Comparison of ENCODE assay signal across 10 mouse cellular contexts in the genomic region with DNA sequence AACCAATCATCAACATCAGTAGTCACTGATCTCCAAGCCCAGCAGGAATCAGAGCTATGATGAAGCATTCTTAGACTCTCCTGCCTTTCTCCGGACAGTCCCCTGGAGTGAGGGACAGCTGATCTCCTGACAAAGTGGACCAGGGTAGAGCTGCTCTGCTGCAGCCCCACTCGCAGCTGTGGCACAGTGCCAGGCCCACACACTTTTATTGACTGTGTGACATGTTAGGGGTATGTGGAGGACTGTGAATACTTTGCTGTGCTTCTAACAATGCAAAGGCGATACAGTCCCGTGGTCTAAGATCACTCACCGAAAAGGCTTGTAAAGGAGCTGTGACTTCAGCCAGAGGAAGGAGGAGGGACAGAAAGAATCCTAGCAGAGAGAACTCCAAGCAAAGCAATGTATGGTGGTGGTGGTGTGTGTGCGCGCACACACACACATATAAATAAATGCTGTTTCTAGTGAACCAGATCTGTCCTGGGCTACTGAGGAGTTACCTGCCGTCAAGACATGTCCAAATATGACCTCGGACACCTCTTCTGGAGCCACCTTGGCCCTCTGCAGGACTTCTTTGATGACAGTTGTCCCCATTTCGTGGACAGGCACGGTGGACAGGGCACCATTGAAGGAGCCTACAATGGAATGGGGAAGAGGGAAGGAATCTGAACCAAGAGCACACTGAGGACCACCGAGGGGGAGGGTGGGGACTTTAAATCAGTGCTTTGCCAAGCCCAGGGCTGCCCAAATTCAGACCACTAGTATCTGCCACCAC. TPM values are rescaled to one million over a fixed set of nuclear protein-coding genes. Genes with fewer than 3 reads are reported as not detected.
DNase-seq lines count a peak whose midpoint lies in the region; ATAC-seq and TF ChIP-seq lines count a peak whose summit lies in the region.
"Not testable (repeated sequence)": the region's sequence is repeated elsewhere in the genome, so short reads cannot be mapped to it uniquely, and the experiment has no call there.
"Had no signal": no experiment of that assay in that cellular context is flagged by ENCODE, and none has a peak within 500 bp of the region (broad histone marks: within the 10 kb centered on the region; RNA-seq: fewer than 3 reads in every experiment).

No protein-coding gene starts in this region.

- WGBS in forebrain, embryonic 13.5 days = 25% methylated on average over 3 of the region's 12 CpGs
- 47% methylated on average over 3 of the region's 12 CpGs for WGBS in heart, embryonic 15.5 days
- 36% methylated on average over 2 of the region's 12 CpGs for WGBS in intestine, embryonic 16.5 days
- 14% methylated on average over 1 of the region's 12 CpGs for WGBS in limb, embryonic 14.5 days
- 32% methylated on average over 2 of the region's 12 CpGs for WGBS in lung, postnatal 0 days

- peaks cover 25% of the 10 kb centered on the region for H3K36me3 ChIP-seq in forebrain, embryonic 13.5 days (ENCODE audit: poor library complexity, severe bottlenecking)
- not testable (repeated sequence) for H3K36me3 ChIP-seq in heart, embryonic 15.5 days; intestine, embryonic 16.5 days (ENCODE audit: control insufficient read depth, insufficient read depth, low read length); lung, postnatal 0 days (ENCODE audit: insufficient read depth, low read length); testis, adult 2 months (ENCODE audit: control insufficient read depth, insufficient read depth, low read length)
- peaks cover 18% of the 10 kb centered on the region for H3K36me3 ChIP-seq in limb, embryonic 14.5 days (ENCODE audit: control insufficient read depth, insufficient read depth, low read length)

- H3K27me3 ChIP-seq in forebrain, embryonic 13.5 days; heart, embryonic 15.5 days; intestine, embryonic 16.5 days (replicated peaks; ENCODE audit: control insufficient read depth, insufficient read depth, low read length); limb, embryonic 14.5 days (ENCODE audit: control insufficient read depth, insufficient read depth, low read length); lung, postnatal 0 days (replicated peaks; ENCODE audit: insufficient read depth, low read length); testis, adult 2 months (ENCODE audit: control insufficient read depth, insufficient read depth, low read length): not testable (repeated sequence)

- H3K4me2 ChIP-seq in forebrain, embryonic 13.5 days = peak overlapping the region; percentile 53
- H3K4me2 ChIP-seq in heart, embryonic 15.5 days = peak overlapping the region; percentile 65
- peak overlapping the region; percentile 81 for H3K4me2 ChIP-seq in intestine, embryonic 16.5 days (ENCODE audit: low read depth, low read length)
- H3K4me2 ChIP-seq in limb, embryonic 14.5 days (replicated peaks; ENCODE audit: low read depth, low read length, severe bottlenecking) = peak overlapping the region; percentile 57
- peak overlapping the region; percentile 47 for H3K4me2 ChIP-seq in lung, postnatal 0 days (replicated peaks; ENCODE audit: low read depth, low read length)

- ATAC-seq in forebrain, embryonic 13.5 days = peak; percentile 48
- ATAC-seq in heart, embryonic 15.5 days (replicated peaks; ENCODE audit: insufficient number of reproducible peaks, insufficient read depth, low FRiP score, low read depth) = 0 out of 2 replicates have a peak, but pooled peaks have one; percentile 11
- peak; percentile 35; the same call in 1 of the 2 replicates for ATAC-seq in intestine, embryonic 16.5 days
- not testable (repeated sequence) for ATAC-seq in limb, embryonic 14.5 days (ENCODE audit: low FRiP score, low read depth)
- 0 out of 2 replicates have a peak, but pooled peaks have one; percentile 4 for ATAC-seq in lung, postnatal 0 days
- peak; percentile 40; the same call in 1 of the 2 replicates for ATAC-seq in monocyte, adult 5-6 weeks (replicated peaks; ENCODE audit: insufficient number of reproducible peaks, low FRiP score, low TSS enrichment, poor library complexity, severe bottlenecking)

- TF ChIP-seq EP300 in lung, postnatal 0 days (IDR thresholded peaks at IDR 0.05) = not testable (repeated sequence)

- not testable (repeated sequence) for TF ChIP-seq POLR2A in cortical plate, adult 2 months (IDR thresholded peaks at IDR 0.05; ENCODE audit: extremely low read depth, insufficient read depth, low read length); limb, embryonic 14.5 days (IDR thresholded peaks at IDR 0.05; ENCODE audit: borderline replicate concordance, extremely low read depth, insufficient read depth, insufficient read length); testis, adult 2 months (IDR thresholded peaks at IDR 0.05; ENCODE audit: control insufficient read depth, low read depth, low read length)

- H3K27ac ChIP-seq in cortical plate, adult 2 months (ENCODE audit: insufficient read depth, low read length); forebrain, embryonic 13.5 days; heart, embryonic 15.5 days; intestine, embryonic 16.5 days (ENCODE audit: low read length); limb, embryonic 14.5 days (replicated peaks; ENCODE audit: low read depth, low read length); lung, postnatal 0 days (ENCODE audit: low read length); testis, adult 2 months (ENCODE audit: control insufficient read depth, insufficient read depth, low read depth, low read length): not testable (repeated sequence)

- not testable (repeated sequence) for H3K4me1 ChIP-seq in cortical plate, adult 2 months (ENCODE audit: control insufficient read depth, insufficient read depth, low read length); heart, embryonic 15.5 days (replicated peaks); intestine, embryonic 16.5 days (ENCODE audit: control insufficient read depth, insufficient read depth, low read length); limb, embryonic 14.5 days (ENCODE audit: control insufficient read depth, insufficient read depth, low read length); lung, postnatal 0 days (ENCODE audit: insufficient read depth, low read depth, low read length)
- H3K4me1 ChIP-seq in forebrain, embryonic 13.5 days = peaks cover 20% of the 10 kb centered on the region
- peaks cover 14% of the 10 kb centered on the region for H3K4me1 ChIP-seq in testis, adult 2 months (ENCODE audit: control insufficient read depth, insufficient read depth, low read length)

- DNase-seq in limb, embryonic 14.5 days (ENCODE audit: low spot score); lung, postnatal 0 days (ENCODE audit: low spot score): not testable (repeated sequence)

- peak overlapping the region; percentile 37; the same call in 1 of the 2 replicates for H3K4me3 ChIP-seq in cortical plate, adult 2 months (ENCODE audit: insufficient read depth, low read length)
- H3K4me3 ChIP-seq in forebrain, embryonic 13.5 days = peak overlapping the region; percentile 24
- peak overlapping the region; percentile 41 for H3K4me3 ChIP-seq in heart, embryonic 15.5 days
- H3K4me3 ChIP-seq in intestine, embryonic 16.5 days (ENCODE audit: low read length) = peak overlapping the region; percentile 51
- H3K4me3 ChIP-seq in limb, embryonic 14.5 days (replicated peaks; ENCODE audit: low read length) = peak overlapping the region; percentile 26; the same call in 1 of the 2 replicates
- not testable (repeated sequence) for H3K4me3 ChIP-seq in lung, postnatal 0 days (ENCODE audit: low read depth, low read length)
- H3K4me3 ChIP-seq in testis, adult 2 months (ENCODE audit: control insufficient read depth, low read depth, low read length) = peak overlapping the region; percentile 77

- TF ChIP-seq CTCF in cortical plate, adult 2 months (IDR thresholded peaks at IDR 0.05; ENCODE audit: extremely low read depth, insufficient read depth, low read length); lung, postnatal 0 days (IDR thresholded peaks at IDR 0.05); testis, adult 2 months (IDR thresholded peaks at IDR 0.05; ENCODE audit: control insufficient read depth, insufficient read depth, insufficient replicate concordance, low read depth, low read length): not testable (repeated sequence)

- H3K9ac ChIP-seq in forebrain, embryonic 13.5 days; heart, embryonic 15.5 days; lung, postnatal 0 days (replicated peaks; ENCODE audit: low read depth): not testable (repeated sequence)
- H3K9ac ChIP-seq in intestine, embryonic 16.5 days (ENCODE audit: low read depth, low read length) = 0 out of 2 replicates have a peak overlapping the region, but pooled peaks have one; percentile 51
- H3K9ac ChIP-seq in limb, embryonic 14.5 days (ENCODE audit: low read depth, low read length, severe bottlenecking) = peak overlapping the region; percentile 43; the same call in 1 of the 2 replicates

- not testable (repeated sequence) for H3K9me3 ChIP-seq in forebrain, embryonic 13.5 days (replicated peaks); heart, embryonic 15.5 days (replicated peaks); intestine, embryonic 16.5 days (ENCODE audit: control insufficient read depth, low read length); limb, embryonic 14.5 days (ENCODE audit: control insufficient read depth, low read length); lung, postnatal 0 days (ENCODE audit: low read length)

RNA-seq across cellular contexts. Expression of gene Acat3, which starts 0.8 kb away (rescaled TPM):
- polyA plus RNA-seq in cortical plate, adult 2 months (2012; rRNA removed) = 6.6 and 8.0 TPM in 2 replicates
- polyA plus RNA-seq in forebrain, embryonic 13.5 days (2015; fragmentation: Nextera tagmentation; extraction: Ambion mirVana) = 0.71 and 1.5 TPM in 2 replicates
- polyA plus RNA-seq in heart, embryonic 15.5 days (2015; fragmentation: Nextera tagmentation; extraction: Ambion mirVana) = 0.29 and 0.40 TPM in 2 replicates
- 0.91 and 0.99 TPM in 2 replicates for polyA plus RNA-seq in intestine, embryonic 16.5 days (2015; fragmentation: Nextera tagmentation; extraction: Ambion mirVana)
- 0.33 and 0.81 TPM in 2 replicates for polyA plus RNA-seq in limb, embryonic 14.5 days (2012; rRNA removed)
- polyA plus RNA-seq in limb, embryonic 14.5 days (2014; fragmentation: Nextera tagmentation; extraction: Ambion mirVana) = 0.47 and 1.1 TPM in 2 replicates
- polyA plus RNA-seq in lung, postnatal 0 days (2015; fragmentation: Nextera tagmentation; extraction: Ambion mirVana) = 0.21 and 0.39 TPM in 2 replicates
- 0.68 to 2.3 TPM in 2 of 3 replicates, not detected in the other for total RNA-seq in monocyte, adult 5-6 weeks (2017)
- polyA plus RNA-seq in testis, adult 2 months (2012; rRNA removed) = 1.9 and 2.9 TPM in 2 replicates
- total RNA-seq: gastrocnemius, postnatal 25 days; heart, postnatal 4 days had no signal

RNA-seq across cellular contexts. Expression of gene Acat2, which starts 21.0 kb away (rescaled TPM):
- 42.3 and 47.4 TPM in 2 replicates for polyA plus RNA-seq in cortical plate, adult 2 months (2012; rRNA removed)
- polyA plus RNA-seq in forebrain, embryonic 13.5 days (2015; fragmentation: Nextera tagmentation; extraction: Ambion mirVana) = 348 and 354 TPM in 2 replicates
- polyA plus RNA-seq in heart, embryonic 15.5 days (2015; fragmentation: Nextera tagmentation; extraction: Ambion mirVana) = 26.5 and 46.7 TPM in 2 replicates
- 253 and 259 TPM in 2 replicates for polyA plus RNA-seq in intestine, embryonic 16.5 days (2015; fragmentation: Nextera tagmentation; extraction: Ambion mirVana)
- polyA plus RNA-seq in limb, embryonic 14.5 days (2012; rRNA removed) = 62.9 and 67.4 TPM in 2 replicates
- polyA plus RNA-seq in limb, embryonic 14.5 days (2014; fragmentation: Nextera tagmentation; extraction: Ambion mirVana) = 110 and 119 TPM in 2 replicates
- 42.8 and 46.0 TPM in 2 replicates for polyA plus RNA-seq in lung, postnatal 0 days (2015; fragmentation: Nextera tagmentation; extraction: Ambion mirVana)
- 5.4 to 12.1 TPM (median 10.4 TPM) in 3 replicates for total RNA-seq in monocyte, adult 5-6 weeks (2017)
- 8.0 and 10.3 TPM in 2 replicates for polyA plus RNA-seq in testis, adult 2 months (2012; rRNA removed)

RNA-seq across cellular contexts. Expression of gene Mrpl18, which starts 23.4 kb away (rescaled TPM):
- 56.3 and 58.0 TPM in 2 replicates for polyA plus RNA-seq in cortical plate, adult 2 months (2012; rRNA removed)
- polyA plus RNA-seq in forebrain, embryonic 13.5 days (2015; fragmentation: Nextera tagmentation; extraction: Ambion mirVana) = 170 and 186 TPM in 2 replicates
- polyA plus RNA-seq in heart, embryonic 15.5 days (2015; fragmentation: Nextera tagmentation; extraction: Ambion mirVana) = 165 and 199 TPM in 2 replicates
- 159 and 183 TPM in 2 replicates for polyA plus RNA-seq in intestine, embryonic 16.5 days (2015; fragmentation: Nextera tagmentation; extraction: Ambion mirVana)
- polyA plus RNA-seq in limb, embryonic 14.5 days (2012; rRNA removed) = 47.4 and 66.4 TPM in 2 replicates
- polyA plus RNA-seq in limb, embryonic 14.5 days (2014; fragmentation: Nextera tagmentation; extraction: Ambion mirVana) = 127 and 135 TPM in 2 replicates
- polyA plus RNA-seq in lung, postnatal 0 days (2015; fragmentation: Nextera tagmentation; extraction: Ambion mirVana) = 70.2 and 72.9 TPM in 2 replicates
- 38.6 to 83.5 TPM (median 62.1 TPM) in 3 replicates for total RNA-seq in monocyte, adult 5-6 weeks (2017)
- 26.3 and 32.3 TPM in 2 replicates for polyA plus RNA-seq in testis, adult 2 months (2012; rRNA removed)

RNA-seq across cellular contexts. Expression of gene Tcp1, which starts 24.1 kb away (rescaled TPM):
- polyA plus RNA-seq in cortical plate, adult 2 months (2012; rRNA removed) = 135 and 140 TPM in 2 replicates
- polyA plus RNA-seq in forebrain, embryonic 13.5 days (2015; fragmentation: Nextera tagmentation; extraction: Ambion mirVana) = 470 and 497 TPM in 2 replicates
- polyA plus RNA-seq in heart, embryonic 15.5 days (2015; fragmentation: Nextera tagmentation; extraction: Ambion mirVana) = 283 and 316 TPM in 2 replicates
- 307 and 348 TPM in 2 replicates for polyA plus RNA-seq in intestine, embryonic 16.5 days (2015; fragmentation: Nextera tagmentation; extraction: Ambion mirVana)
- 184 and 212 TPM in 2 replicates for polyA plus RNA-seq in limb, embryonic 14.5 days (2012; rRNA removed)
- 386 and 395 TPM in 2 replicates for polyA plus RNA-seq in limb, embryonic 14.5 days (2014; fragmentation: Nextera tagmentation; extraction: Ambion mirVana)
- polyA plus RNA-seq in lung, postnatal 0 days (2015; fragmentation: Nextera tagmentation; extraction: Ambion mirVana) = 155 and 174 TPM in 2 replicates
- 328 to 436 TPM (median 328 TPM) in 3 replicates for total RNA-seq in monocyte, adult 5-6 weeks (2017)
- 676 and 702 TPM in 2 replicates for polyA plus RNA-seq in testis, adult 2 months (2012; rRNA removed)

RNA-seq across cellular contexts. Expression of gene Pnldc1, which starts 29.5 kb away (rescaled TPM):
- polyA plus RNA-seq in cortical plate, adult 2 months (2012; rRNA removed) = 2.9 and 4.1 TPM in 2 replicates
- polyA plus RNA-seq in forebrain, embryonic 13.5 days (2015; fragmentation: Nextera tagmentation; extraction: Ambion mirVana) = 2.8 and 3.0 TPM in 2 replicates
- 0.77 and 1.3 TPM in 2 replicates for polyA plus RNA-seq in heart, embryonic 15.5 days (2015; fragmentation: Nextera tagmentation; extraction: Ambion mirVana)
- polyA plus RNA-seq in intestine, embryonic 16.5 days (2015; fragmentation: Nextera tagmentation; extraction: Ambion mirVana) = 0.53 and 1.1 TPM in 2 replicates
- polyA plus RNA-seq in limb, embryonic 14.5 days (2012; rRNA removed) = 5.1 and 5.3 TPM in 2 replicates
- polyA plus RNA-seq in limb, embryonic 14.5 days (2014; fragmentation: Nextera tagmentation; extraction: Ambion mirVana) = 2.4 and 3.4 TPM in 2 replicates
- polyA plus RNA-seq in lung, postnatal 0 days (2015; fragmentation: Nextera tagmentation; extraction: Ambion mirVana) = 0.51 and 0.75 TPM in 2 replicates
- total RNA-seq in monocyte, adult 5-6 weeks (2017) = 1.1 TPM in 1 of 3 replicates, not detected in the others
- polyA plus RNA-seq in testis, adult 2 months (2012; rRNA removed) = 13.9 and 17.1 TPM in 2 replicates
